Mouse (Mus musculus): ENCODE measurements around the gene Vmn1r217.

GRCm38 (mm10) chr13:23159012-23159411 is 41.0 kb upstream of the Vmn1r217 start, which contains the start of gene Vmn1r219:
- no peak for TF ChIP-seq GATA1 (IDR thresholded peaks at IDR 0.05; ENCODE audit: borderline replicate concordance, low read length)
- no peak for TF ChIP-seq CTCF (IDR thresholded peaks at IDR 0.05; ENCODE audit: low read depth, low read length)
- TF ChIP-seq TAL1 (conservative IDR thresholded peaks at IDR 0.05; ENCODE audit: low read depth, low read length), result no peak
- TF ChIP-seq POLR2AphosphoS5 (IDR thresholded peaks at IDR 0.05; ENCODE audit: insufficient replicate concordance, low read depth, low read length), result no peak
- TF ChIP-seq GATA2 (IDR thresholded peaks at IDR 0.05; ENCODE audit: borderline replicate concordance, low read depth, low read length), result no peak
